Mouse (Mus musculus) adrenal gland, postnatal 10 days (tissue): Measurements from ENCODE around the gene Colgalt2. TPM values are rescaled to one million over a fixed set of nuclear protein-coding genes. Genes with fewer than 3 reads are reported as not detected.
"Not testable (repeated sequence)": the region's sequence is repeated elsewhere in the genome, so short reads cannot be mapped to it uniquely, and the experiment has no call there.

Experiments used
- DNase-seq: peaks from one replicate; pipeline ENCODE4 v3.0.0; 2021; ENCODE audit warnings: mixed read lengths
- total RNA-seq, 2 experiments: library from RNA; stranded (reverse); gene quantifications; 2 replicates each; pipeline ENCODE4 v1.2.3; 2021

Colgalt2 gene
- total RNA-seq, 2 experiments from 2014 or later: 2.6 to 3.2 TPM

GRCm38 (mm10) chr1:152416306-152416904, 16.8 kb downstream of the Colgalt2 start:
- no peak for DNase-seq

- no peak for DNase-seq
These were observed 18.0 kb downstream of the Colgalt2 start for GRCm38 (mm10) chr1:152417602-152418001.

GRCm38 (mm10) chr1:152422295-152422694, 22.7 kb downstream of the Colgalt2 start:
- DNase-seq: no peak

GRCm38 (mm10) chr1:152423052-152423451, 23.4 kb downstream of the Colgalt2 start:
- DNase-seq: no peak

GRCm38 (mm10) chr1:152427912-152428581, 28.4 kb downstream of the Colgalt2 start:
- no peak for DNase-seq

GRCm38 (mm10) chr1:152429805-152430204, 30.2 kb downstream of the Colgalt2 start:
- DNase-seq: no peak

- no peak for DNase-seq
These were observed 34.5 kb downstream of the Colgalt2 start for GRCm38 (mm10) chr1:152434166-152434565.

- DNase-seq: not testable (repeated sequence)
These were observed 37.9 kb downstream of the Colgalt2 start for GRCm38 (mm10) chr1:152437518-152437917.

- DNase-seq: no peak
These were observed 39.8 kb downstream of the Colgalt2 start for GRCm38 (mm10) chr1:152439408-152439807.

- no peak for DNase-seq
These were observed 40.2 kb downstream of the Colgalt2 start for GRCm38 (mm10) chr1:152439874-152440273.

GRCm38 (mm10) chr1:152444630-152445029, 45.0 kb downstream of the Colgalt2 start:
- no peak for DNase-seq

GRCm38 (mm10) chr1:152445925-152446324, 46.3 kb downstream of the Colgalt2 start:
- no peak for DNase-seq

GRCm38 (mm10) chr1:152454536-152454935, 54.9 kb downstream of the Colgalt2 start:
- no peak for DNase-seq

- DNase-seq: no peak
These were observed 55.9 kb downstream of the Colgalt2 start for GRCm38 (mm10) chr1:152455275-152456243.

GRCm38 (mm10) chr1:152456266-152456665, 56.6 kb downstream of the Colgalt2 start:
- DNase-seq: no peak

GRCm38 (mm10) chr1:152457596-152457995, 58.0 kb downstream of the Colgalt2 start:
- no peak for DNase-seq

- no peak for DNase-seq
These were observed 59.4 kb downstream of the Colgalt2 start for GRCm38 (mm10) chr1:152458996-152459395.

GRCm38 (mm10) chr1:152460931-152461330, 61.3 kb downstream of the Colgalt2 start:
- DNase-seq: no peak

GRCm38 (mm10) chr1:152461814-152462213, 62.2 kb downstream of the Colgalt2 start:
- DNase-seq: peak; percentile 26

GRCm38 (mm10) chr1:152462348-152462747, 62.7 kb downstream of the Colgalt2 start:
- peak; percentile 10 for DNase-seq

GRCm38 (mm10) chr1:152466280-152466679, 66.7 kb downstream of the Colgalt2 start:
- peak; percentile 38 for DNase-seq

GRCm38 (mm10) chr1:152468443-152468842, 68.8 kb downstream of the Colgalt2 start:
- DNase-seq: no peak

GRCm38 (mm10) chr1:152476126-152476525, 76.5 kb downstream of the Colgalt2 start:
- no peak for DNase-seq
